Mouse (Mus musculus) MEL (cell line): ENCODE results near the gene Efcab10. TPM values are rescaled to one million over a fixed set of nuclear protein-coding genes. Genes with fewer than 3 reads are reported as not detected.

Experiments
- DNase-seq: peaks from one replicate; pipeline ENCODE4 v3.0.0; 2011; ENCODE audit warnings: low read depth, low spot score
- H3K27ac ChIP-seq: 2 replicates; pipeline ENCODE4 v1.5.1; 2012; ENCODE audit warnings: low read depth, mild to moderate bottlenecking, control low read depth, low read length, moderate library complexity; ENCODE audit not compliant: control insufficient read depth
- H3K27me3 ChIP-seq, 2 experiments: fragments of 150-350 bp in 1 of 2; sonication (generic) in 1 of 2; 2 replicates each; pipeline ENCODE4 v1.6.1; 2012; ENCODE audit warnings: low read length in 2 of 2, mild to moderate bottlenecking in 2 of 2, improper control_type of control experiment in 1 of 2, moderate library complexity in 1 of 2; ENCODE audit not compliant: insufficient read depth in 2 of 2, control insufficient read depth in 1 of 2
- H3K36me3 ChIP-seq, 2 experiments: 2 replicates each; pipeline ENCODE4 v1.6.1; 2012 to 2014; ENCODE audit warnings: low read length in 2 of 2, improper control_type of control experiment in 1 of 2, inconsistent platforms in 1 of 2, mild to moderate bottlenecking in 1 of 2; ENCODE audit not compliant: insufficient read depth in 2 of 2, control insufficient read depth in 1 of 2
- H3K4me1 ChIP-seq, 2 experiments: fragments of 150-350 bp in 1 of 2; sonication (generic) in 1 of 2; 2 replicates each; pipeline ENCODE4 v1.6.1; 2012; ENCODE audit warnings: low read length in 2 of 2, improper control_type of control experiment in 1 of 2, mild to moderate bottlenecking in 1 of 2; ENCODE audit not compliant: insufficient read depth in 2 of 2, control insufficient read depth in 1 of 2
- H3K4me3 ChIP-seq, 2 experiments: fragments of 150-350 bp in 1 of 2; sonication (generic) in 1 of 2; 2 replicates each; pipeline ENCODE4 v1.5.1; 2012; ENCODE audit warnings: low read depth in 2 of 2, low read length in 2 of 2, mild to moderate bottlenecking in 2 of 2, moderate library complexity in 2 of 2, control low read depth in 1 of 2, improper control_type of control experiment in 1 of 2; ENCODE audit not compliant: control insufficient read depth in 1 of 2, insufficient read depth in 1 of 2
- H3K79me2 ChIP-seq: 2 replicates; pipeline ENCODE4 v1.6.1; 2012; ENCODE audit warnings: mild to moderate bottlenecking, low read length, moderate library complexity; ENCODE audit not compliant: control insufficient read depth, poor library complexity, insufficient read depth
- H3K9ac ChIP-seq: 2 replicates; pipeline ENCODE4 v1.6.1; 2012; ENCODE audit warnings: low read depth, mild to moderate bottlenecking, control low read depth, low read length, moderate library complexity; ENCODE audit not compliant: control insufficient read depth, poor library complexity, severe bottlenecking
- H3K9me3 ChIP-seq: fragments of 150-350 bp; sonication (generic); replicated peaks from 2 replicates; pipeline ENCODE4 v1.6.1; 2012; ENCODE audit warnings: mild to moderate bottlenecking, low read length, improper control_type of control experiment, moderate library complexity; ENCODE audit not compliant: insufficient read depth
- BHLHE40 ChIP-seq: IDR thresholded peaks from 2 replicates; pipeline ENCODE4 v1.6.1; 2012; ENCODE audit warnings: low read depth, mild to moderate bottlenecking, inconsistent platforms, low read length, improper control_type of control experiment, borderline replicate concordance
- CHD1 ChIP-seq: IDR thresholded peaks from 2 replicates; pipeline ENCODE4 v1.6.1; 2012; ENCODE audit warnings: low read depth, mild to moderate bottlenecking, inconsistent platforms, low read length, improper control_type of control experiment
- CHD2 ChIP-seq: IDR thresholded peaks from 2 replicates; pipeline ENCODE4 v1.6.1; 2011; ENCODE audit warnings: low read length, improper control_type of control experiment
- CTCF ChIP-seq, 3 experiments: IDR thresholded peaks in 2 of 3; conservative IDR thresholded peaks in 1 of 3; 2 replicates each; pipeline ENCODE4 v1.5.1; 2011 to 2012; ENCODE audit warnings: low read length in 3 of 3, low read depth in 2 of 3, mild to moderate bottlenecking in 2 of 3, improper control_type of control experiment in 1 of 3, inconsistent platforms in 1 of 3, mixed read lengths in 1 of 3, moderate library complexity in 1 of 3; ENCODE audit not compliant: control insufficient read depth in 1 of 3, insufficient read depth in 1 of 3, poor library complexity in 1 of 3, severe bottlenecking in 1 of 3
- E2F4 ChIP-seq: IDR thresholded peaks from 2 replicates; pipeline ENCODE4 v1.6.1; 2011; ENCODE audit warnings: low read depth, low read length, improper control_type of control experiment, borderline replicate concordance
- ELF1 ChIP-seq: IDR thresholded peaks from 2 replicates; pipeline ENCODE4 v1.6.1; 2014; ENCODE audit warnings: low read depth, mild to moderate bottlenecking, inconsistent platforms, low read length, improper control_type of control experiment, moderate library complexity
- EP300 ChIP-seq, 2 experiments: IDR thresholded peaks; 2 replicates each; pipeline ENCODE4 v1.6.1; 2011; ENCODE audit warnings: improper control_type of control experiment in 2 of 2, low read length in 2 of 2, low read depth in 1 of 2, mild to moderate bottlenecking in 1 of 2
- ETS1 ChIP-seq: IDR thresholded peaks from 2 replicates; pipeline ENCODE4 v1.6.1; 2012; ENCODE audit warnings: low read depth, mild to moderate bottlenecking, inconsistent platforms, low read length, improper control_type of control experiment, moderate library complexity
- GATA1 ChIP-seq: IDR thresholded peaks from 2 replicates; pipeline ENCODE4 v1.6.1; 2011; ENCODE audit warnings: low read depth, low read length, improper control_type of control experiment
- HCFC1 ChIP-seq: IDR thresholded peaks from 2 replicates; pipeline ENCODE4 v1.6.1; 2012; ENCODE audit warnings: low read depth, mild to moderate bottlenecking, inconsistent platforms, low read length, improper control_type of control experiment, moderate library complexity
- KAT2A ChIP-seq: conservative IDR thresholded peaks from 2 replicates; pipeline ENCODE4 v1.6.1; 2012; ENCODE audit warnings: low read depth, low read length, improper control_type of control experiment, inconsistent platforms
- MAX ChIP-seq: IDR thresholded peaks from 2 replicates; pipeline ENCODE4 v1.6.1; 2011; ENCODE audit warnings: low read length, improper control_type of control experiment
- MEF2A ChIP-seq: IDR thresholded peaks from 2 replicates; pipeline ENCODE4 v1.6.1; 2014; ENCODE audit warnings: low read depth, mild to moderate bottlenecking, inconsistent platforms, low read length, improper control_type of control experiment; ENCODE audit not compliant: poor library complexity, insufficient replicate concordance, severe bottlenecking; ENCODE audit errors: extremely low read depth
- MYB ChIP-seq: IDR thresholded peaks from 2 replicates; pipeline ENCODE4 v1.6.1; 2011; ENCODE audit warnings: mild to moderate bottlenecking, low read depth, low read length, improper control_type of control experiment
- NELFE ChIP-seq: IDR thresholded peaks from 2 replicates; pipeline ENCODE4 v1.6.1; 2011; ENCODE audit warnings: low read depth, low read length, improper control_type of control experiment
- NRF1 ChIP-seq: IDR thresholded peaks from 2 replicates; pipeline ENCODE4 v1.6.1; 2014; ENCODE audit warnings: low read depth, mild to moderate bottlenecking, inconsistent platforms, low read length, improper control_type of control experiment, moderate library complexity; ENCODE audit not compliant: poor library complexity, insufficient read depth, severe bottlenecking
- POLR2AphosphoS2 ChIP-seq: IDR thresholded peaks from 2 replicates; pipeline ENCODE4 v1.6.1; 2011; ENCODE audit warnings: low read length, improper control_type of control experiment
- RAD21 ChIP-seq: IDR thresholded peaks from 2 replicates; pipeline ENCODE4 v1.6.1; 2011; ENCODE audit warnings: mild to moderate bottlenecking, low read depth, low read length, improper control_type of control experiment
- SIN3A ChIP-seq: IDR thresholded peaks from 2 replicates; pipeline ENCODE4 v1.6.1; 2012; ENCODE audit warnings: low read length, improper control_type of control experiment, inconsistent platforms
- SMC3 ChIP-seq: IDR thresholded peaks from 2 replicates; pipeline ENCODE4 v1.6.1; 2011; ENCODE audit warnings: low read depth, low read length, improper control_type of control experiment
- TAL1 ChIP-seq: IDR thresholded peaks from 2 replicates; pipeline ENCODE4 v1.6.1; 2012; ENCODE audit warnings: mild to moderate bottlenecking, inconsistent platforms, low read length, moderate library complexity, mixed read lengths
- TBP ChIP-seq: IDR thresholded peaks from 2 replicates; pipeline ENCODE4 v1.8.0; 2011; ENCODE audit warnings: low read depth, low read length, improper control_type of control experiment
- TCF12 ChIP-seq: IDR thresholded peaks from 2 replicates; pipeline ENCODE4 v1.6.1; 2014; ENCODE audit warnings: low read depth, mild to moderate bottlenecking, inconsistent platforms, low read length, improper control_type of control experiment, moderate library complexity
- UBTF ChIP-seq: IDR thresholded peaks from 2 replicates; pipeline ENCODE4 v1.6.1; 2012; ENCODE audit warnings: low read depth, mild to moderate bottlenecking, inconsistent platforms, low read length, improper control_type of control experiment, moderate library complexity, borderline replicate concordance; ENCODE audit not compliant: insufficient read depth
- USF2 ChIP-seq, 2 experiments: IDR thresholded peaks; 2 replicates each; pipeline ENCODE4 v1.6.1; 2011 to 2012; ENCODE audit warnings: improper control_type of control experiment in 2 of 2, low read length in 2 of 2, borderline replicate concordance in 1 of 2, inconsistent platforms in 1 of 2, low read depth in 1 of 2, mild to moderate bottlenecking in 1 of 2; ENCODE audit not compliant: insufficient read depth in 1 of 2
- ZC3H11A ChIP-seq: IDR thresholded peaks from 2 replicates; pipeline ENCODE4 v1.6.1; 2012; ENCODE audit warnings: low read depth, mild to moderate bottlenecking, inconsistent platforms, low read length, improper control_type of control experiment
- ZKSCAN1 ChIP-seq: IDR thresholded peaks from 2 replicates; pipeline ENCODE4 v1.6.1; 2012; ENCODE audit warnings: low read depth, mild to moderate bottlenecking, inconsistent platforms, low read length, improper control_type of control experiment, moderate library complexity
- ZNF384 ChIP-seq: IDR thresholded peaks from 2 replicates; pipeline ENCODE4 v1.6.1; 2012; ENCODE audit warnings: low read depth, mild to moderate bottlenecking, inconsistent platforms, low read length, improper control_type of control experiment
- polyA plus RNA-seq, 2 experiments: library from polyadenylated mRNA; stranded (reverse) in 1 of 2; unstranded in 1 of 2; fragments of >175 nt in 1 of 2; fragments of >200 nt in 1 of 2; gene quantifications; 2 replicates each; pipeline versions ENCODE4 v1.2.1 to v1.2.4; 2012; ENCODE audit warnings: low replicate concordance in 2 of 2, low read depth in 1 of 2; ENCODE audit not compliant: insufficient read length in 2 of 2, insufficient read depth in 1 of 2, missing spikeins in 1 of 2
- total RNA-seq: library from RNA; depleted of rRNA; stranded (reverse); fragments of 300-350 nt; gene quantifications from 2 replicates; pipeline ENCODE4 v1.2.3, GENCODE M21; 2012

Efcab10 gene
- total and polyA plus RNA-seq, 3 experiments: not detected

DNA sequence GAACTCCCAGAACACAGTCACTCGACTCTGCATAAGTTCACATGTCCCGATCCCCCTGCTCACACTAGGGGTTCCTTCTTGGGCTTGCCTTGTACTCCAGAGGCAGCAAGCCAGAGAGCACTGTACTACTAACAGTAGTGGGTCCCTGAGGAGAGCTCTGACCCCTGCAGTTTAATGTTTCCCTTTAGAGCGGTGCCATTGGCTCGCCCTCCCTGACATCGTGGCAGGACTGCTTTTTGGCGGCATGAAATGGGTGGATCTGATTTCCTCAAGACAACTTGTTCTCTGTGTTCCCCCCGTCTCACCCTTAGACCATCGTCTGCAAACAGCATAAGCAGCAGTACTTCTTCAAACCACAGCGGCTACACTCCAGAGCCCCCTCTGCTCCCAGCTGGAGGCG lies 36.3 kb upstream of the Efcab10 start:
- Histone ChIP-seq H3K4me1 (no peaks in the 10 kb centered on the region), H3K9me3 (no peaks in the 10 kb centered on the region), H3K9ac (no peak overlapping the region), H3K36me3 (peaks cover 0 to 26% of the 10 kb centered on the region in 2 experiments; a peak in 2 of 4 replicates), H3K27ac (no peak overlapping the region), H3K79me2 (no peaks in the 10 kb centered on the region), H3K4me3 (no peak overlapping the region), H3K27me3 (no peaks in the 10 kb centered on the region)
- no peak for TF ChIP-seq ETS1
- no peak for TF ChIP-seq BHLHE40
- TF ChIP-seq TAL1: no peak
- TF ChIP-seq MYB: no peak
- TF ChIP-seq KAT2A: no peak
- TF ChIP-seq E2F4: no peak
- no peak for TF ChIP-seq NRF1
- no peak for TF ChIP-seq USF2 (IDR thresholded peaks at IDR 0.05; ENCODE audit: borderline replicate concordance in 1 of 2, insufficient read depth in 1 of 2, low read depth in 1 of 2, low read length in 2 of 2)
- TF ChIP-seq SMC3: no peak
- no peak for TF ChIP-seq ELF1
- TF ChIP-seq MEF2A: no peak
- no peak for TF ChIP-seq UBTF
- no peak for TF ChIP-seq CHD2
- no peak for TF ChIP-seq CTCF (IDR thresholded peaks at IDR 0.05 in 2 of 3, conservative IDR thresholded peaks at IDR 0.05 in 1 of 3; ENCODE audit: control insufficient read depth in 1 of 3, insufficient read depth in 1 of 3, low read depth in 2 of 3, low read length in 3 of 3, poor library complexity in 1 of 3, severe bottlenecking in 1 of 3)
- no peak for TF ChIP-seq NELFE
- TF ChIP-seq SIN3A: no peak
- TF ChIP-seq ZKSCAN1: no peak
- DNase-seq: no peak

DNA sequence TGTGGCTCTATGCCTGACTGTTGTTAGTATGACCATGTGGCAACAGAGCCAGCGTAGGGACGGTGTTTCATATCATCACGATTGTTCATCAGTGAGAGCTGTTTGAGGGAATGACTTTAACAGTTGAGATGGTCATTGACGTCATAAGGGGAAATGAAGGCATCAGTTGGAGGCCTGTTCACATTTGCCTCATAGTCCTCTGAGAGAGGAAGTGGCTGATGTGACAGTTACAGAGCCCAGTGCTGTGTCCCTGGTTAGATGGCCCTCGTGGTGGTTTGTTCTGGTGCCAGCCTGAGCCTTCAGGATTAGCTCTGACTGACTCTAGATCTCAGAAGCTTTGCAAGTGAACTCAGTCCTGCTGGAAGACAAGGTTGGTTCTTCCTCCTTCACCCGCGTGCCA lies 35.4 kb upstream of the Efcab10 start:
- H3K9ac ChIP-seq: no peak overlapping the region
- no peak for TF ChIP-seq MAX
- no peak for TF ChIP-seq GATA1
- no peak for TF ChIP-seq ELF1
- no peak for TF ChIP-seq SMC3
- TF ChIP-seq HCFC1: no peak
- TF ChIP-seq UBTF: no peak
- TF ChIP-seq ZNF384: no peak
- no peak for TF ChIP-seq POLR2AphosphoS2
- TF ChIP-seq RAD21: no peak
- no peak for TF ChIP-seq TBP
- no peak for TF ChIP-seq EP300 (IDR thresholded peaks at IDR 0.05; ENCODE audit: low read depth in 1 of 2, low read length in 2 of 2)
- TF ChIP-seq TCF12: no peak
- no peak for TF ChIP-seq ZC3H11A
- no peak for TF ChIP-seq CHD1
- no peak for TF ChIP-seq SIN3A
- TF ChIP-seq, all 39 proteins: peak for 0
- Histone ChIP-seq H3K27ac (no peak overlapping the region), H3K36me3 (peaks cover 0 to 26% of the 10 kb centered on the region in 2 experiments; a peak in 2 of 4 replicates), H3K27me3 (no peaks in the 10 kb centered on the region), H3K4me1 (no peaks in the 10 kb centered on the region), H3K9me3 (no peaks in the 10 kb centered on the region), H3K79me2 (no peaks in the 10 kb centered on the region), H3K4me3 (no peak overlapping the region)
- DNase-seq: no peak
